Mouse (Mus musculus) midbrain, embryonic 14.5 days (tissue): Measurements from ENCODE around the gene Kdm1b. TPM values are rescaled to one million over a fixed set of nuclear protein-coding genes. Genes with fewer than 3 reads are reported as not detected.

Experiments used
- ATAC-seq: fragments of 200-750 bp; cut with Nextera tagmentation; 2 replicates; pipeline ENCODE4 v1.8.0; 2017; ENCODE audit warnings: moderate number of reproducible peaks, moderate library complexity; ENCODE audit not compliant: low FRiP score, low TSS enrichment
- DNase-seq: peaks from one replicate; pipeline ENCODE4 v3.0.0-alpha.2; 2015
- H3K27ac ChIP-seq: fragments of 300-500 bp; sonication (generic); replicated peaks from 2 replicates; pipeline ENCODE4 v1.5.1; 2014; ENCODE audit warnings: mild to moderate bottlenecking, low read depth, low read length, moderate library complexity
- H3K27me3 ChIP-seq: fragments of 300-500 bp; sonication (generic); 2 replicates; pipeline ENCODE4 v1.6.1; 2014; ENCODE audit warnings: low read length, control low read depth, mixed read lengths; ENCODE audit not compliant: control insufficient read depth, insufficient read depth
- H3K36me3 ChIP-seq: fragments of 300-500 bp; sonication (generic); 2 replicates; pipeline ENCODE4 v1.6.1; 2014; ENCODE audit warnings: low read length, control low read depth; ENCODE audit not compliant: control insufficient read depth, insufficient read depth
- H3K4me1 ChIP-seq: fragments of 300-500 bp; sonication (generic); 2 replicates; pipeline ENCODE4 v1.6.1; 2014; ENCODE audit warnings: mild to moderate bottlenecking, antibody characterized with exemption, low read length, control low read depth; ENCODE audit not compliant: control insufficient read depth, insufficient read depth
- H3K4me2 ChIP-seq: fragments of 300-500 bp; sonication (generic); 2 replicates; pipeline ENCODE4 v1.6.1; 2014; ENCODE audit warnings: mild to moderate bottlenecking, low read length, moderate library complexity
- H3K4me3 ChIP-seq: fragments of 300-500 bp; sonication (generic); replicated peaks from 2 replicates; pipeline ENCODE4 v1.5.1; 2014; ENCODE audit warnings: low read depth, low read length
- H3K9ac ChIP-seq: fragments of 300-500 bp; sonication (generic); replicated peaks from 2 replicates; pipeline ENCODE4 v1.6.1; 2014; ENCODE audit warnings: mild to moderate bottlenecking, low read length, moderate library complexity
- H3K9me3 ChIP-seq: fragments of 300-500 bp; sonication (generic); 2 replicates; pipeline ENCODE4 v1.6.1; 2016; ENCODE audit warnings: low read length, control low read depth, mixed read lengths; ENCODE audit not compliant: control insufficient read depth
- WGBS: fragments of 180-500 bp; shearing (Covaris S2); extraction: QIAGEN DNeasy Blood & Tissue Kit; methylation state at CpG from one replicate; pipeline ENCODE4 v1.1.7; 2014; 5-methylcytosine and 5-hydroxymethylcytosine counted together
- polyA plus RNA-seq: library from polyadenylated mRNA; unstranded; fragments of >200 nt; fragmentation: Nextera tagmentation; extraction: Ambion mirVana; gene quantifications from 2 replicates; pipeline ENCODE4 v1.2.1, GENCODE M21; 2014

Gene Kdm1b
- polyA plus RNA-seq, 1 experiment from 2014 or later = 20.0 TPM

DNA sequence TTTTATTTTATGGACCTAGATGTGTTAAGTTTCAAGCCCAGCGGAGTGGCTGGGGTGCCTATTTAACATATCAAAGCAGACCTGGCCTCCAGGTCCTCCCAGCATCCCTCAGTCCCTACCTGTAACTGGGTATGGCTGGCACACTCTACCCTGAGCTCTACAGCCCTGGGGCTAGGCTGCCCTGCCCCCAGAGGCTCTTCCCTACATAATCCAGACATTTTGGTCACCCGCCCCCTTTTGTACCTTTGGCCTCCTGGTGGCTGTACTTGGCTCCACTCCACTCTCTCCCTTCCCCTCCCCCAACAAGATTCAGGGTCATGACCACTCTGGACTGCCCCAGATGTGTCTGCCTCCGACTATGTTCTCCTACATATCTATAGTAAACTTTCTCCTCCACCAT is 81.2 kb downstream of the Kdm1b start:
- ATAC-seq (no peak), DNase-seq (no peak)
- Histone ChIP-seq H3K9ac (no peak overlapping the region), H3K27ac (no peak overlapping the region), H3K9me3 (no peaks in the 10 kb centered on the region), H3K4me1 (0 out of 2 replicates have a peak, but pooled peaks cover 3% of the 10 kb centered on the region), H3K27me3 (peaks cover 14% of the 10 kb centered on the region; the same call in 1 of the 2 replicates), H3K4me2 (no peak overlapping the region), H3K36me3 (no peaks in the 10 kb centered on the region), H3K4me3 (no peak overlapping the region)
- WGBS = 53% methylated on average over 3 of the region's 3 CpGs

DNA sequence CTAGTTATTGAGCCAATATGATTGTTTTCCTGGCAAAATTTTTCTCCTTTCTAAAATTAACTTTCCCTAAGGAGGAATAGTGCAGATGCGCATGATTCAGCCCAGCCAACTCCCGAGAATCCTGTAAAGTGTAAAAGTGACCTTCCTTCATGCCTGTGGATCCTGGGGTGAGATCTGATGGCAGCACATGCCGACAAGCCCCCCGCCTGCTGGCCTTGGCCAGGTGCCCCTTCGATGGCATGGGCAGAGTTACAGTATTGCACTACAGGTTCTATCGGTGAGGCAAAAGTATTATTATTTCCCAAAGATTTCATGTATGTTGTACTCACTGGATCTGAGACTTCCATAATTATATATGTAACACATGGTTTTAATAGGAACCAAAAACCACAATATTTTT is 81.7 kb downstream of the Kdm1b start:
- ATAC-seq = no peak
- H3K9ac ChIP-seq = no peak overlapping the region
- DNase-seq = no peak
- H3K4me1 ChIP-seq = 0 out of 2 replicates have a peak, but pooled peaks cover 3% of the 10 kb centered on the region
- H3K27me3 ChIP-seq = peaks cover 14% of the 10 kb centered on the region; the same call in 1 of the 2 replicates
- no peaks in the 10 kb centered on the region for H3K9me3 ChIP-seq
- H3K4me3 ChIP-seq = no peak overlapping the region
- H3K36me3 ChIP-seq = no peaks in the 10 kb centered on the region
- 89% methylated on average over 6 of the region's 6 CpGs for WGBS
- no peak overlapping the region for H3K27ac ChIP-seq
- no peak overlapping the region for H3K4me2 ChIP-seq

DNA sequence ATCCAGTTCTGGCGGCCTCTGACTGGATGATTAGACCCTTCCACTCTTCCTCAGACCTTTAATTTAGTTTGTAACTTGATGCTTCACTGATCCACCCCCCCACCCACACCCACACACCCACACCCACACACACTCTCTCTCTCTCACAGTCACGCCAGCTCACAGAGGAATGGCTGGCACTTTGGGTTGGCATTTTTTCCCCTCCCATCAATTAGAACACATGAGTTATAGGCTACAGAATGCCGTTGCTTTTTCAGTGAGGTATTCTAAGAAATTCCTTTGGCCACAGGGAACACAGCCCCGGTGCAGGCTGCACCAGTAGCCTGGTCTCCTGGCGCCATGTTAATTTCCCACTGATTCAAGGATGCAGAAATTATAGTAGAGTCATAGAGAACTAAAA is 82.3 kb downstream of the Kdm1b start:
- ATAC-seq = no peak
- no peak for DNase-seq
- Histone ChIP-seq H3K9ac (no peak overlapping the region), H3K9me3 (no peaks in the 10 kb centered on the region), H3K4me1 (0 out of 2 replicates have a peak, but pooled peaks cover 3% of the 10 kb centered on the region), H3K36me3 (no peaks in the 10 kb centered on the region), H3K27me3 (peaks cover 14% of the 10 kb centered on the region; the same call in 1 of the 2 replicates), H3K27ac (no peak overlapping the region), H3K4me3 (no peak overlapping the region), H3K4me2 (no peak overlapping the region)
- WGBS = 80% methylated on average over 5 of the region's 5 CpGs

DNA sequence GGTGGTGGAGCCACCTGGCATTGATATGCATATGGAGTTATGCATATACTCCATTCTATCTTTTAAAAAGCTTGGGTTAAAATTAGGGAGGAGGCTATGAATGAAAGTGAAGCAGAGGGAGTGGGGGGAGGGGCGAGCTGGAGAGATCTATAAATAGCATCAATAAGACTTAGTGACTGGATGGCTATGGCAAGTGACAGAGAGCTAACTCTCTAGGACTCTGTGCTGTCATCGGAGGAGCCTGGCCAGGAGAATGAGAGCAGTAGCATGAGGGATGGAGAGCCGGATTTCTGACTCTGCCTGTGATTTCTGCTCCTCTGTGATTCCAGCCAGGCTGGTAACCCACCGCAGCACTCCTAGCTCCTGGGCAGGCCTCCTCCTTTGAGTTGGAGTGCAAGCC is 85.8 kb downstream of the Kdm1b start:
- whole genome bisulfite sequencing = 66% methylated on average over 4 of the region's 4 CpGs
- H3K27me3 ChIP-seq = no peaks in the 10 kb centered on the region
- H3K36me3 ChIP-seq = no peaks in the 10 kb centered on the region
- no peak for ATAC-seq
- no peak overlapping the region for H3K27ac ChIP-seq
- no peak overlapping the region for H3K9ac ChIP-seq
- H3K9me3 ChIP-seq = no peaks in the 10 kb centered on the region
- no peak for DNase-seq
- no peak overlapping the region for H3K4me3 ChIP-seq
- H3K4me2 ChIP-seq = no peak overlapping the region
- H3K4me1 ChIP-seq = no peaks in the 10 kb centered on the region

DNA sequence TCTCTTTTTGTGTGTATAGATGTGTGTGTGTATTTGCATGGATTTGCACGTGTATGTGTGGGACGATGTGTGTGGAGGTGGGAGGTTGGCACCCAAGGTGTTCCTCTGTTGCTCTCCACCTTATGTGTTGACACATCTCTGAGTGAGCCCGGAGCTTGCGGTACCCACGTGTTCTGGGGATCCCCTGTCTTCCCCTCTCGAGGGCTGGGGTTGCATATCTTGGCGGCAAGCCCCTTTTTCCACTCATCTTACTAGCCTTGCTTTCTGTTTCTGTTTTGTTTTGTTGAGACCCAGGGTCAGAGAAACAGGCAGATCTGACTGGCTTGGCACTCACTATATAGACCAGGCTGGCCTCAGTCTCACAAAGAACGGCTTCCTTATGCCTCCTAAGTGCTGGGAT is 89.8 kb downstream of the Kdm1b start:
- Histone ChIP-seq H3K27ac (no peak overlapping the region), H3K36me3 (no peaks in the 10 kb centered on the region), H3K4me1 (no peaks in the 10 kb centered on the region), H3K9ac (no peak overlapping the region), H3K9me3 (no peaks in the 10 kb centered on the region), H3K27me3 (no peaks in the 10 kb centered on the region), H3K4me2 (no peak overlapping the region), H3K4me3 (no peak overlapping the region)
- ATAC-seq = no peak
- 95% methylated on average over 8 of the region's 8 CpGs for WGBS
- DNase-seq = no peak

DNA sequence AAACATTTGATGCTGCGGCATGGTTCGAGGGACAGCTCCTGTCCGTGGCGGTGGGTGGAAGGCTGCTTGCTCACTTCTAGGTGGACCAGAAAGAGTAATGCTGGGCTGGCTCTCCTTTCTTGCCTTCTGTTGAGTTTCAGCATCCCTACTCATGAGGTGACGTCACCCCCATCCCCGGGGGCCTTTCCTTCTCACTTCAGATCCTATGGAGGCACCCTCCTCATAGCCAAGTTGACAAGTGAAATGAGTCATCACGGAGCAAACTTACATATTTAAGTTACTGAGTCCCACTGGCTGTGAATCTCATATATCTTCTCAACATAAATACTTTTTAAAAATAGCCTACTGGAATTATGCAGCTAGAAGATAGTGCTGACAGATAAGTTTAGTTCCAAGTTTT is 91.5 kb downstream of the Kdm1b start:
- 95% methylated on average over 7 of the region's 7 CpGs for WGBS
- Histone ChIP-seq H3K4me3 (no peak overlapping the region), H3K36me3 (no peaks in the 10 kb centered on the region), H3K4me1 (no peaks in the 10 kb centered on the region), H3K9ac (no peak overlapping the region), H3K4me2 (no peak overlapping the region), H3K27me3 (no peaks in the 10 kb centered on the region), H3K27ac (no peak overlapping the region), H3K9me3 (no peaks in the 10 kb centered on the region)
- ATAC-seq (no peak), DNase-seq (no peak)

Other genes starting within 250 kb of the Kdm1b start
- gene Kif13a, start 113.6 kb upstream of the Kdm1b start, polyA plus RNA-seq = 10.2 and 14.2 TPM in 2 replicates
- 16.3 and 16.7 TPM in 2 replicates for gene Nhlrc1, start 28.6 kb upstream of the Kdm1b start, polyA plus RNA-seq
- 23.3 and 23.4 TPM in 2 replicates for gene Tpmt, start 1.2 kb downstream of the Kdm1b start, polyA plus RNA-seq
- gene Dek, start 62.7 kb downstream of the Kdm1b start, polyA plus RNA-seq = 105 and 115 TPM in 2 replicates
- gene Rnf144b, start 79.2 kb downstream of the Kdm1b start, polyA plus RNA-seq = 0.67 and 1.1 TPM in 2 replicates